Mouse (Mus musculus) cortical plate, adult 2 months (tissue): ENCODE results near the gene Nudt22.

Source experiments
- CTCF ChIP-seq: fragments of 200-500 bp; IDR thresholded peaks from 2 replicates; pipeline ENCODE4 v1.5.1; 2011; ENCODE audit warnings: mild to moderate bottlenecking, control low read depth, low read length; ENCODE audit not compliant: insufficient read depth; ENCODE audit errors: extremely low read depth
- POLR2A ChIP-seq: fragments of 200-500 bp; IDR thresholded peaks from 2 replicates; pipeline ENCODE4 v1.6.1; 2011; ENCODE audit warnings: mild to moderate bottlenecking, low read length, control low read depth; ENCODE audit not compliant: insufficient read depth; ENCODE audit errors: extremely low read depth

- TF ChIP-seq CTCF: no peak
- no peak for TF ChIP-seq POLR2A
Measured at GRCm38 (mm10) chr19:6999360-7000063, 3.6 kb upstream of the Nudt22 start.
